ENCODE assay signal across 8 mouse cellular contexts in the genomic region with DNA sequence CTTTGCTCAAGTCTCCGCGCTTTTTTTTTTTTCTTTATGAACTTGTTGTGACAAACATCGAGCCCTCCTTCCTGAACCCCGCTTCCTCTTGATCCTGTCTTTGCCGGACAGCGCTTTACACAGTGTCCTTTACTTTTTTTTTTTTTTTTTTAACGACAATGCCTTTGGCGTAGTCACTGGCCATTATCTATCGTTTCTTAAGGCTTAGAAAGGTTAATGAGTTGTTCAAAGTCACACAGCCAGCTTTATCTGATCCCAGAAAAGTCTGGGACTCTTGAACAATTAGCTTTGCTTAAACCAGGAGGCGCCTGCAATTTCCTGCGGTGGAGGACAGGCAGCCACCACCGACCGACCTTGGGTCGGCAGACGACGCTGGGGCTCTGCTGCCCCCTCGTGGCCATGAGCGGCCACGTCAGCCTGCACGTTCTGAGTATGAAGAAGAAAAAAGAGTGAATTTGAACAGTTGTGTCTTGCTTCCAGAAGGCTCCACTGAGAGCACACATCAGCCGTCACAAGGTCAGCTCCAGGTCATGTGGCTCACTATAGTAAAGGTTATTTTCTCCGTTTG. TPM values are rescaled to one million over a fixed set of nuclear protein-coding genes. Genes with fewer than 3 reads are reported as not detected.
DNase-seq lines count a peak whose midpoint lies in the region; ATAC-seq and TF ChIP-seq lines count a peak whose summit lies in the region.

No protein-coding gene starts in this region.

- peak; percentile 54 for DNase-seq in 416B (ENCODE audit: low read depth)
- peak; percentile 65 to 91 for DNase-seq in kidney, postnatal 36 days
- peak; percentile 91 for DNase-seq in testis, postnatal 10 days (ENCODE audit: low spot score)

- no peaks in the 10 kb centered on the region for H3K4me1 ChIP-seq in bone marrow, adult 2 months (ENCODE audit: control insufficient read depth, insufficient read depth, low read length)
- H3K4me1 ChIP-seq in embryonic facial prominence, embryonic 15.5 days = peaks cover 7% of the 10 kb centered on the region
- no peaks in the 10 kb centered on the region for H3K4me1 ChIP-seq in heart, embryonic 14.5 days (ENCODE audit: control insufficient read depth in 2 of 2, insufficient read depth in 2 of 2, low read length in 2 of 2)
- no peaks in the 10 kb centered on the region for H3K4me1 ChIP-seq in liver, embryonic 16.5 days (ENCODE audit: control insufficient read depth, low read depth, low read length)

- H3K27me3 ChIP-seq in embryonic facial prominence, embryonic 15.5 days = peaks cover 8% of the 10 kb centered on the region
- peaks cover 30% of the 10 kb centered on the region for H3K27me3 ChIP-seq in heart, embryonic 14.5 days (ENCODE audit: control insufficient read depth, insufficient read depth, low read length)
- H3K27me3 ChIP-seq in liver, embryonic 16.5 days (ENCODE audit: control insufficient read depth, insufficient read depth, low read depth, low read length) = no peaks in the 10 kb centered on the region

- WGBS in bone marrow, adult 2 months = 4% methylated on average over 22 of the region's 22 CpGs
- WGBS in embryonic facial prominence, embryonic 15.5 days = 3% methylated on average over 22 of the region's 22 CpGs
- 3% methylated on average over 22 of the region's 22 CpGs for WGBS in heart, embryonic 14.5 days
- WGBS in liver, embryonic 16.5 days (ENCODE audit: insufficient replicate concordance) = 2% methylated on average over 22 of the region's 22 CpGs

- no peaks in the 10 kb centered on the region for H3K9me3 ChIP-seq in embryonic facial prominence, embryonic 15.5 days (replicated peaks)
- 0 out of 2 replicates have a peak, but pooled peaks cover 4% of the 10 kb centered on the region for H3K9me3 ChIP-seq in heart, embryonic 14.5 days (ENCODE audit: control insufficient read depth, low read length)
- H3K9me3 ChIP-seq in liver, embryonic 16.5 days (replicated peaks; ENCODE audit: control insufficient read depth, low read length) = no peaks in the 10 kb centered on the region

- H3K27ac ChIP-seq in bone marrow, adult 2 months (ENCODE audit: control insufficient read depth, insufficient read depth, low read depth, low read length, poor library complexity) = no peak overlapping the region
- no peak overlapping the region for H3K27ac ChIP-seq in embryonic facial prominence, embryonic 15.5 days (replicated peaks)
- H3K27ac ChIP-seq in heart, embryonic 14.5 days (replicated peaks in 1 of 2; ENCODE audit: control insufficient read depth in 1 of 2, insufficient read depth in 1 of 2, low read depth in 2 of 2, low read length in 2 of 2) = no peak overlapping the region
- no peak overlapping the region for H3K27ac ChIP-seq in liver, embryonic 16.5 days (ENCODE audit: low read length)

- no peak for TF ChIP-seq POLR2A in bone marrow, adult 2 months (IDR thresholded peaks at IDR 0.05; ENCODE audit: borderline replicate concordance, control insufficient read depth, low read depth, low read length)

- ATAC-seq in embryonic facial prominence, embryonic 15.5 days (ENCODE audit: insufficient number of reproducible peaks, low FRiP score, low TSS enrichment, low read depth) = no peak
- no peak for ATAC-seq in heart, embryonic 14.5 days (ENCODE audit: insufficient number of reproducible peaks, insufficient read depth, low FRiP score, low read depth)
- ATAC-seq in liver, embryonic 16.5 days (ENCODE audit: low read depth) = no peak
- 0 out of 2 replicates have a peak, but pooled peaks have one; percentile 16 for ATAC-seq in neutrophil, adult 5-6 weeks (ENCODE audit: extremely low read depth, insufficient number of reproducible peaks, low FRiP score, poor library complexity, severe bottlenecking)

- H3K4me3 ChIP-seq in bone marrow, adult 2 months (replicated peaks; ENCODE audit: control insufficient read depth, low read depth, low read length) = no peak overlapping the region
- peak overlapping the region; percentile 24 for H3K4me3 ChIP-seq in embryonic facial prominence, embryonic 15.5 days (replicated peaks)
- H3K4me3 ChIP-seq in heart, embryonic 14.5 days (ENCODE audit: control insufficient read depth in 1 of 2, insufficient read depth in 1 of 2, low read depth in 1 of 2, low read length in 2 of 2) = peak overlapping the region in 1 of 2 experiments; percentile 24; a peak in 3 of 4 replicates
- no peak overlapping the region for H3K4me3 ChIP-seq in liver, embryonic 16.5 days (ENCODE audit: low read depth, low read length)

- H3K4me2 ChIP-seq in embryonic facial prominence, embryonic 15.5 days (replicated peaks) = peak overlapping the region; percentile 38
- H3K4me2 ChIP-seq in heart, embryonic 14.5 days (ENCODE audit: low read length) = peak overlapping the region; percentile 58
- H3K4me2 ChIP-seq in liver, embryonic 16.5 days (ENCODE audit: low read depth, low read length) = peak overlapping the region; percentile 13; the same call in 1 of the 2 replicates

- peak; percentile 88 for TF ChIP-seq CTCF in bone marrow, adult 2 months (IDR thresholded peaks at IDR 0.05; ENCODE audit: control insufficient read depth, insufficient read depth, low read length)

- no peaks in the 10 kb centered on the region for H3K36me3 ChIP-seq in embryonic facial prominence, embryonic 15.5 days
- H3K36me3 ChIP-seq in heart, embryonic 14.5 days (ENCODE audit: control insufficient read depth, insufficient read depth, low read length) = no peaks in the 10 kb centered on the region
- H3K36me3 ChIP-seq in liver, embryonic 16.5 days (ENCODE audit: control insufficient read depth, insufficient read depth) = no peaks in the 10 kb centered on the region

- no peak overlapping the region for H3K9ac ChIP-seq in embryonic facial prominence, embryonic 15.5 days
- H3K9ac ChIP-seq in heart, embryonic 14.5 days (ENCODE audit: low read length) = peak overlapping the region; percentile 54
- H3K9ac ChIP-seq in liver, embryonic 16.5 days (ENCODE audit: low read depth, low read length) = no peak overlapping the region

RNA-seq across cellular contexts. Expression of gene Tbx3, which starts 42.3 kb away (rescaled TPM):
- polyA plus RNA-seq in bone marrow, adult 2 months (2011; ENCODE audit: insufficient read depth, insufficient read length, low replicate concordance, missing spikeins) = 0.27 and 3.2 TPM in 2 replicates
- 38.8 and 42.1 TPM in 2 replicates for polyA plus RNA-seq in embryonic facial prominence, embryonic 15.5 days (2015; fragmentation: Nextera tagmentation; extraction: Ambion mirVana)
- 6.0 and 7.9 TPM in 2 replicates for polyA plus RNA-seq in heart, embryonic 14.5 days (2014; fragmentation: Nextera tagmentation; extraction: Ambion mirVana)
- 2.4 and 2.7 TPM in 2 replicates for polyA plus RNA-seq in liver, embryonic 16.5 days (2015; fragmentation: Nextera tagmentation; extraction: Ambion mirVana)
- total RNA-seq in neutrophil, adult 5-6 weeks (2017) = not detected in 2 replicates
